Mouse (Mus musculus) MEL (cell line): ENCODE measurements at regions not wholly inside any gene's neighbourhood (a gene's known extent, or its start where the extent isn't known, plus 50 kb on each side); places are given as distances from the start of the nearest gene placed in this dataset.

Source experiments
- DNase-seq: peaks from one replicate; pipeline ENCODE4 v3.0.0; 2011; ENCODE audit warnings: low read depth, low spot score
- H3K27ac ChIP-seq: 2 replicates; pipeline ENCODE4 v1.5.1; 2012; ENCODE audit warnings: low read depth, mild to moderate bottlenecking, control low read depth, low read length, moderate library complexity; ENCODE audit not compliant: control insufficient read depth
- H3K27me3 ChIP-seq, 2 experiments: fragments of 150-350 bp in 1 of 2; sonication (generic) in 1 of 2; 2 replicates each; pipeline ENCODE4 v1.6.1; 2012; ENCODE audit warnings: low read length in 2 of 2, mild to moderate bottlenecking in 2 of 2, improper control_type of control experiment in 1 of 2, moderate library complexity in 1 of 2; ENCODE audit not compliant: insufficient read depth in 2 of 2, control insufficient read depth in 1 of 2
- H3K36me3 ChIP-seq, 2 experiments: 2 replicates each; pipeline ENCODE4 v1.6.1; 2012 to 2014; ENCODE audit warnings: low read length in 2 of 2, improper control_type of control experiment in 1 of 2, inconsistent platforms in 1 of 2, mild to moderate bottlenecking in 1 of 2; ENCODE audit not compliant: insufficient read depth in 2 of 2, control insufficient read depth in 1 of 2
- H3K4me1 ChIP-seq, 2 experiments: fragments of 150-350 bp in 1 of 2; sonication (generic) in 1 of 2; 2 replicates each; pipeline ENCODE4 v1.6.1; 2012; ENCODE audit warnings: low read length in 2 of 2, improper control_type of control experiment in 1 of 2, mild to moderate bottlenecking in 1 of 2; ENCODE audit not compliant: insufficient read depth in 2 of 2, control insufficient read depth in 1 of 2
- H3K4me3 ChIP-seq, 2 experiments: fragments of 150-350 bp in 1 of 2; sonication (generic) in 1 of 2; 2 replicates each; pipeline ENCODE4 v1.5.1; 2012; ENCODE audit warnings: low read depth in 2 of 2, low read length in 2 of 2, mild to moderate bottlenecking in 2 of 2, moderate library complexity in 2 of 2, control low read depth in 1 of 2, improper control_type of control experiment in 1 of 2; ENCODE audit not compliant: control insufficient read depth in 1 of 2, insufficient read depth in 1 of 2
- H3K79me2 ChIP-seq: 2 replicates; pipeline ENCODE4 v1.6.1; 2012; ENCODE audit warnings: mild to moderate bottlenecking, low read length, moderate library complexity; ENCODE audit not compliant: control insufficient read depth, poor library complexity, insufficient read depth
- H3K9ac ChIP-seq: 2 replicates; pipeline ENCODE4 v1.6.1; 2012; ENCODE audit warnings: low read depth, mild to moderate bottlenecking, control low read depth, low read length, moderate library complexity; ENCODE audit not compliant: control insufficient read depth, poor library complexity, severe bottlenecking
- H3K9me3 ChIP-seq: fragments of 150-350 bp; sonication (generic); replicated peaks from 2 replicates; pipeline ENCODE4 v1.6.1; 2012; ENCODE audit warnings: mild to moderate bottlenecking, low read length, improper control_type of control experiment, moderate library complexity; ENCODE audit not compliant: insufficient read depth
- BHLHE40 ChIP-seq: IDR thresholded peaks from 2 replicates; pipeline ENCODE4 v1.6.1; 2012; ENCODE audit warnings: low read depth, mild to moderate bottlenecking, inconsistent platforms, low read length, improper control_type of control experiment, borderline replicate concordance
- CTCF ChIP-seq, 3 experiments: IDR thresholded peaks in 2 of 3; conservative IDR thresholded peaks in 1 of 3; 2 replicates each; pipeline ENCODE4 v1.5.1; 2011 to 2012; ENCODE audit warnings: low read length in 3 of 3, low read depth in 2 of 3, mild to moderate bottlenecking in 2 of 3, improper control_type of control experiment in 1 of 3, inconsistent platforms in 1 of 3, mixed read lengths in 1 of 3, moderate library complexity in 1 of 3; ENCODE audit not compliant: control insufficient read depth in 1 of 3, insufficient read depth in 1 of 3, poor library complexity in 1 of 3, severe bottlenecking in 1 of 3
- ELF1 ChIP-seq: IDR thresholded peaks from 2 replicates; pipeline ENCODE4 v1.6.1; 2014; ENCODE audit warnings: low read depth, mild to moderate bottlenecking, inconsistent platforms, low read length, improper control_type of control experiment, moderate library complexity
- EP300 ChIP-seq, 2 experiments: IDR thresholded peaks; 2 replicates each; pipeline ENCODE4 v1.6.1; 2011; ENCODE audit warnings: improper control_type of control experiment in 2 of 2, low read length in 2 of 2, low read depth in 1 of 2, mild to moderate bottlenecking in 1 of 2
- ETS1 ChIP-seq: IDR thresholded peaks from 2 replicates; pipeline ENCODE4 v1.6.1; 2012; ENCODE audit warnings: low read depth, mild to moderate bottlenecking, inconsistent platforms, low read length, improper control_type of control experiment, moderate library complexity
- GABPA ChIP-seq: IDR thresholded peaks from 2 replicates; pipeline ENCODE4 v1.6.1; 2012; ENCODE audit warnings: low read depth, mild to moderate bottlenecking, inconsistent platforms, low read length, improper control_type of control experiment, moderate library complexity
- GATA1 ChIP-seq: IDR thresholded peaks from 2 replicates; pipeline ENCODE4 v1.6.1; 2011; ENCODE audit warnings: low read depth, low read length, improper control_type of control experiment
- HCFC1 ChIP-seq: IDR thresholded peaks from 2 replicates; pipeline ENCODE4 v1.6.1; 2012; ENCODE audit warnings: low read depth, mild to moderate bottlenecking, inconsistent platforms, low read length, improper control_type of control experiment, moderate library complexity
- JUND ChIP-seq: IDR thresholded peaks from 2 replicates; pipeline ENCODE4 v1.6.1; 2011; ENCODE audit warnings: low read depth, mild to moderate bottlenecking, improper control_type of control experiment, low read length
- KAT2A ChIP-seq: conservative IDR thresholded peaks from 2 replicates; pipeline ENCODE4 v1.6.1; 2012; ENCODE audit warnings: low read depth, low read length, improper control_type of control experiment, inconsistent platforms
- MAFK ChIP-seq: IDR thresholded peaks from 2 replicates; pipeline ENCODE4 v1.6.1; 2011; ENCODE audit warnings: low read depth, mild to moderate bottlenecking, low read length, improper control_type of control experiment, borderline replicate concordance
- MAX ChIP-seq: IDR thresholded peaks from 2 replicates; pipeline ENCODE4 v1.6.1; 2011; ENCODE audit warnings: low read length, improper control_type of control experiment
- MAZ ChIP-seq: IDR thresholded peaks from 2 replicates; pipeline ENCODE4 v1.6.1; 2012; ENCODE audit warnings: low read depth, mild to moderate bottlenecking, inconsistent platforms, low read length, improper control_type of control experiment
- MEF2A ChIP-seq: IDR thresholded peaks from 2 replicates; pipeline ENCODE4 v1.6.1; 2014; ENCODE audit warnings: low read depth, mild to moderate bottlenecking, inconsistent platforms, low read length, improper control_type of control experiment; ENCODE audit not compliant: poor library complexity, insufficient replicate concordance, severe bottlenecking; ENCODE audit errors: extremely low read depth
- MYB ChIP-seq: IDR thresholded peaks from 2 replicates; pipeline ENCODE4 v1.6.1; 2011; ENCODE audit warnings: mild to moderate bottlenecking, low read depth, low read length, improper control_type of control experiment
- MYC ChIP-seq: IDR thresholded peaks from 2 replicates; pipeline ENCODE4 v1.6.1; 2011; ENCODE audit warnings: low read depth, mild to moderate bottlenecking, low read length, improper control_type of control experiment, moderate library complexity
- NELFE ChIP-seq: IDR thresholded peaks from 2 replicates; pipeline ENCODE4 v1.6.1; 2011; ENCODE audit warnings: low read depth, low read length, improper control_type of control experiment
- POLR2A ChIP-seq, 2 experiments: IDR thresholded peaks; 2 replicates each; pipeline ENCODE4 v1.6.1; 2011 to 2012; ENCODE audit warnings: low read length in 2 of 2, mild to moderate bottlenecking in 2 of 2, control low read depth in 1 of 2, improper control_type of control experiment in 1 of 2, low read depth in 1 of 2, moderate library complexity in 1 of 2; ENCODE audit not compliant: control insufficient read depth in 1 of 2, insufficient read depth in 1 of 2, poor library complexity in 1 of 2
- POLR2AphosphoS2 ChIP-seq: IDR thresholded peaks from 2 replicates; pipeline ENCODE4 v1.6.1; 2011; ENCODE audit warnings: low read length, improper control_type of control experiment
- POLR2AphosphoS5 ChIP-seq: IDR thresholded peaks from 2 replicates; pipeline ENCODE4 v1.6.1; 2012; ENCODE audit warnings: low read depth, borderline replicate concordance, mild to moderate bottlenecking, inconsistent platforms, low read length, moderate library complexity, mixed read lengths
- RCOR1 ChIP-seq: IDR thresholded peaks from 2 replicates; pipeline ENCODE4 v1.6.1; 2012; ENCODE audit warnings: low read depth, mild to moderate bottlenecking, inconsistent platforms, low read length, improper control_type of control experiment
- SIN3A ChIP-seq: IDR thresholded peaks from 2 replicates; pipeline ENCODE4 v1.6.1; 2012; ENCODE audit warnings: low read length, improper control_type of control experiment, inconsistent platforms
- TAL1 ChIP-seq: IDR thresholded peaks from 2 replicates; pipeline ENCODE4 v1.6.1; 2012; ENCODE audit warnings: mild to moderate bottlenecking, inconsistent platforms, low read length, moderate library complexity, mixed read lengths
- TCF12 ChIP-seq: IDR thresholded peaks from 2 replicates; pipeline ENCODE4 v1.6.1; 2014; ENCODE audit warnings: low read depth, mild to moderate bottlenecking, inconsistent platforms, low read length, improper control_type of control experiment, moderate library complexity
- UBTF ChIP-seq: IDR thresholded peaks from 2 replicates; pipeline ENCODE4 v1.6.1; 2012; ENCODE audit warnings: low read depth, mild to moderate bottlenecking, inconsistent platforms, low read length, improper control_type of control experiment, moderate library complexity, borderline replicate concordance; ENCODE audit not compliant: insufficient read depth
- USF1 ChIP-seq: IDR thresholded peaks from 2 replicates; pipeline ENCODE4 v1.6.1; 2014; ENCODE audit warnings: low read depth, mild to moderate bottlenecking, inconsistent platforms, low read length, improper control_type of control experiment, moderate library complexity
- ZC3H11A ChIP-seq: IDR thresholded peaks from 2 replicates; pipeline ENCODE4 v1.6.1; 2012; ENCODE audit warnings: low read depth, mild to moderate bottlenecking, inconsistent platforms, low read length, improper control_type of control experiment
- ZNF384 ChIP-seq: IDR thresholded peaks from 2 replicates; pipeline ENCODE4 v1.6.1; 2012; ENCODE audit warnings: low read depth, mild to moderate bottlenecking, inconsistent platforms, low read length, improper control_type of control experiment

DNA sequence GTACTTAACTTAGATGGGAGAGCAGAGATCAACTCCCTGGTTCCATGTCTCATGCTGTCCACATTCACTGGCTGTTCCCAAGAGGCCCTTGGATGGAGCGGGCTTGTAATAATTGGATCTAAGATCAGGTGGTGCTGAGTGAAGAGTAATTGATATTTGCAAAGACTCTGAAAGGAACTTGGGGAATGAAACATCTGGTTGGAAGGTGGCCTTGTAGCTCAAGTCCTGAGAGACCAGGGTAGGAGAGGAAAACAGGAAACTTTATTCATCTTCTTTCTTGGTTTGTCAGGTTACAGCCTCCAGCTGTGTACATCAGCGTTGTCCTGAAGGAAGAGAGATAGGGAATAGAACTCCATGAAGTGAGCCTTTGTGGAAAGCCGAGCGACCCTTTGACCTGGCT is 175.8 kb downstream of the Spata18 start:
- TF ChIP-seq ETS1 (no peak), ELF1 (no peak), MAFK (no peak), TAL1 (no peak), MYC (no peak), POLR2A (IDR thresholded peaks at IDR 0.05; ENCODE audit: control insufficient read depth in 1 of 2, insufficient read depth in 1 of 2, low read depth in 1 of 2, low read length in 2 of 2, poor library complexity in 1 of 2) (no peak), HCFC1 (no peak), BHLHE40 (no peak), RCOR1 (no peak), ZC3H11A (no peak), GABPA (no peak), EP300 (IDR thresholded peaks at IDR 0.05; ENCODE audit: low read depth in 1 of 2, low read length in 2 of 2) (no peak), MYB (no peak), KAT2A (no peak), CTCF (IDR thresholded peaks at IDR 0.05 in 2 of 3, conservative IDR thresholded peaks at IDR 0.05 in 1 of 3; ENCODE audit: control insufficient read depth in 1 of 3, insufficient read depth in 1 of 3, low read depth in 2 of 3, low read length in 3 of 3, poor library complexity in 1 of 3, severe bottlenecking in 1 of 3) (no peak), GATA1 (no peak), POLR2AphosphoS2 (no peak), JUND (no peak)
- H3K9ac ChIP-seq, result no peak overlapping the region
- no peak for DNase-seq
- H3K4me3 ChIP-seq, result no peak overlapping the region
- peaks cover 0 to 2% of the 10 kb centered on the region in 2 experiments; a peak in 3 of 4 replicates for H3K27me3 ChIP-seq
- no peaks in the 10 kb centered on the region for H3K79me2 ChIP-seq
- H3K36me3 ChIP-seq, result no peaks in the 10 kb centered on the region
- H3K4me1 ChIP-seq, result no peaks in the 10 kb centered on the region
- no peaks in the 10 kb centered on the region for H3K9me3 ChIP-seq
- H3K27ac ChIP-seq, result no peak overlapping the region

DNA sequence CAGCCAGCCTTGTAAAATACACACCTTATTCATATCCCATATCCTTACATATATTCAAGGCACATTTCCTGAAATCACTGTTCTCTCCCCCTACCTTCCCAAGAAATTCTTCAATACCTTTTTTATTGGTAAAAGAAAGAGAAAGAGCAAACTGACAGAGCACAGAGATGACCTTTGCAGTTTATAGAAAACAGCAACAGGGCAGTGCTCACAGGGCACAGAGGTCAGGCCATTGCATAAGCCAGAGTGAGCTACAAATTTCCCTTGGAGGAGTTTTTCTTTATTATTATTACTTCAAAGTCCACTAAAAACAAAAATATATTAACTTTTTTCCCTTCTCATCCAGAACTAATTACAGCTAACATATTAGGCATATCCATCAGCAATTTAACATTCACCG is 182.5 kb downstream of the Spata18 start:
- H3K79me2 ChIP-seq, result no peaks in the 10 kb centered on the region
- TF ChIP-seq ZC3H11A, result no peak
- no peak for TF ChIP-seq MAX
- no peak for TF ChIP-seq TCF12
- TF ChIP-seq SIN3A, result no peak
- no peak for TF ChIP-seq ZNF384
- TF ChIP-seq TAL1, result no peak
- no peak for TF ChIP-seq HCFC1
- no peak for TF ChIP-seq USF1
- TF ChIP-seq MAZ, result no peak
- no peak for TF ChIP-seq UBTF
- TF ChIP-seq MEF2A, result no peak
- no peak for TF ChIP-seq POLR2AphosphoS5
- TF ChIP-seq NELFE, result no peak
- no peaks in the 10 kb centered on the region for H3K9me3 ChIP-seq
- no peak overlapping the region for H3K9ac ChIP-seq
- DNase-seq, result no peak
- H3K27ac ChIP-seq, result no peak overlapping the region
- H3K36me3 ChIP-seq, result no peaks in the 10 kb centered on the region
- H3K4me1 ChIP-seq, result no peaks in the 10 kb centered on the region
- no peak overlapping the region for H3K4me3 ChIP-seq
- H3K27me3 ChIP-seq, result peaks cover 0 to 3% of the 10 kb centered on the region in 2 experiments; a peak in 2 of 4 replicates
